Mouse (Mus musculus): ENCODE measurements at regions not wholly inside any gene's neighbourhood (a gene's known extent, or its start where the extent isn't known, plus 50 kb on each side); places are given as distances from the start of the nearest gene placed in this dataset.

GRCm38 (mm10) chr15:25093758-25094157, 319.8 kb downstream of the Basp1 start:
- Histone ChIP-seq H3K27ac (ENCODE audit: insufficient read depth, low read depth) (no peak overlapping the region), H3K4me3 (replicated peaks in 1 of 3; ENCODE audit: low read depth in 2 of 3, low read length in 2 of 3, poor library complexity in 1 of 3) (no peak overlapping the region), H3K27me3 (replicated peaks) (no peaks in the 10 kb centered on the region), H3K9ac (ENCODE audit: insufficient read depth, low read depth) (no peak overlapping the region), H3K79me2 (replicated peaks; ENCODE audit: control insufficient read depth, extremely low read depth, insufficient read depth, poor library complexity, severe bottlenecking) (no peaks in the 10 kb centered on the region), H3K4me1 (ENCODE audit: control insufficient read depth in 1 of 2, insufficient read depth in 2 of 2) (no peaks in the 10 kb centered on the region), H3K9me3 (replicated peaks; ENCODE audit: low read length) (no peaks in the 10 kb centered on the region), H3K4me2 (ENCODE audit: insufficient read depth, low read depth, poor library complexity, severe bottlenecking) (no peak overlapping the region), H3K36me3 (replicated peaks in 1 of 2; ENCODE audit: control insufficient read depth in 1 of 2, insufficient read depth in 1 of 2, low read length in 1 of 2) (no peaks in the 10 kb centered on the region)
- dilution Hi-C loops (cut with MboI; ENCODE audit: extremely low pct_ligation_motif_present, extremely low pct_unique_long_range_greater_than_20kb, low sequenced_read_pairs) = no loop called here
- TF ChIP-seq SIN3A (IDR thresholded peaks at IDR 0.05; ENCODE audit: low read length) = no peak
- no peak for TF ChIP-seq RAD21 (IDR thresholded peaks at IDR 0.05; ENCODE audit: low read depth, low read length)
- TF ChIP-seq NELFE (IDR thresholded peaks at IDR 0.05; ENCODE audit: low read depth, low read length) = no peak
- no peak for TF ChIP-seq E2F4 (IDR thresholded peaks at IDR 0.05; ENCODE audit: insufficient replicate concordance, low read depth, low read length)
- no peak for TF ChIP-seq MYC (IDR thresholded peaks at IDR 0.05; ENCODE audit: low read depth, low read length)
- no peak for TF ChIP-seq ZNF384 (IDR thresholded peaks at IDR 0.05; ENCODE audit: low read depth, low read length)
- no peak for TF ChIP-seq CHD1 (IDR thresholded peaks at IDR 0.05; ENCODE audit: low read depth, low read length)
- TF ChIP-seq ZMIZ1 (IDR thresholded peaks at IDR 0.05; ENCODE audit: low read depth, low read length) = no peak
- no peak for TF ChIP-seq UBTF (IDR thresholded peaks at IDR 0.05; ENCODE audit: low read depth, low read length)
- no peak for DNase-seq (ENCODE audit: extremely low read depth)
- in situ Hi-C loops (cut with MboI; ENCODE audit: low pct_ligation_motif_present, low pct_unique_long_range_greater_than_20kb, low sequenced_read_pairs) = no loop called here

GRCm38 (mm10) chr15:25069701-25070100, 343.9 kb downstream of the Basp1 start:
- H3K27ac ChIP-seq (ENCODE audit: insufficient read depth, low read depth) = no peak overlapping the region
- no peaks in the 10 kb centered on the region for H3K27me3 ChIP-seq (replicated peaks)
- no peak overlapping the region for H3K4me2 ChIP-seq (ENCODE audit: insufficient read depth, low read depth, poor library complexity, severe bottlenecking)
- H3K4me1 ChIP-seq (ENCODE audit: control insufficient read depth in 1 of 2, insufficient read depth in 2 of 2) = no peaks in the 10 kb centered on the region
- TF ChIP-seq HCFC1 (IDR thresholded peaks at IDR 0.05; ENCODE audit: low read depth, low read length) (no peak), ETS1 (conservative IDR thresholded peaks at IDR 0.05; ENCODE audit: low read depth, low read length) (no peak), CTCF (conservative IDR thresholded peaks at IDR 0.05 in 1 of 2, IDR thresholded peaks at IDR 0.05 in 1 of 2; ENCODE audit: low read depth in 2 of 2, low read length in 2 of 2) (no peak), JUND (conservative IDR thresholded peaks at IDR 0.05; ENCODE audit: low read depth, low read length) (no peak), BHLHE40 (IDR thresholded peaks at IDR 0.05; ENCODE audit: low read depth, low read length) (no peak), MXI1 (IDR thresholded peaks at IDR 0.05; ENCODE audit: low read depth, low read length) (no peak), JUN (IDR thresholded peaks at IDR 0.05; ENCODE audit: insufficient read depth, low read depth, low read length) (no peak), MAX (IDR thresholded peaks at IDR 0.05; ENCODE audit: low read length) (no peak)
- DNase-seq (ENCODE audit: extremely low read depth) = no peak
- H3K9ac ChIP-seq (ENCODE audit: insufficient read depth, low read depth) = no peak overlapping the region
- no peaks in the 10 kb centered on the region for H3K79me2 ChIP-seq (replicated peaks; ENCODE audit: control insufficient read depth, extremely low read depth, insufficient read depth, poor library complexity, severe bottlenecking)
- no peak overlapping the region for H3K4me3 ChIP-seq (replicated peaks in 1 of 3; ENCODE audit: low read depth in 2 of 3, low read length in 2 of 3, poor library complexity in 1 of 3)
- in situ Hi-C loops (cut with MboI; ENCODE audit: low pct_ligation_motif_present, low pct_unique_long_range_greater_than_20kb, low sequenced_read_pairs) (no loop called here), dilution Hi-C loops (cut with MboI; ENCODE audit: extremely low pct_ligation_motif_present, extremely low pct_unique_long_range_greater_than_20kb, low sequenced_read_pairs) (no loop called here)
- no peaks in the 10 kb centered on the region for H3K9me3 ChIP-seq (replicated peaks; ENCODE audit: low read length)
- no peaks in the 10 kb centered on the region for H3K36me3 ChIP-seq (replicated peaks in 1 of 2; ENCODE audit: control insufficient read depth in 1 of 2, insufficient read depth in 1 of 2, low read length in 1 of 2)

All from CH12.LX (cell line).